Mouse (Mus musculus): ENCODE data around the gene Sirpa.

Gene Sirpa

DNA sequence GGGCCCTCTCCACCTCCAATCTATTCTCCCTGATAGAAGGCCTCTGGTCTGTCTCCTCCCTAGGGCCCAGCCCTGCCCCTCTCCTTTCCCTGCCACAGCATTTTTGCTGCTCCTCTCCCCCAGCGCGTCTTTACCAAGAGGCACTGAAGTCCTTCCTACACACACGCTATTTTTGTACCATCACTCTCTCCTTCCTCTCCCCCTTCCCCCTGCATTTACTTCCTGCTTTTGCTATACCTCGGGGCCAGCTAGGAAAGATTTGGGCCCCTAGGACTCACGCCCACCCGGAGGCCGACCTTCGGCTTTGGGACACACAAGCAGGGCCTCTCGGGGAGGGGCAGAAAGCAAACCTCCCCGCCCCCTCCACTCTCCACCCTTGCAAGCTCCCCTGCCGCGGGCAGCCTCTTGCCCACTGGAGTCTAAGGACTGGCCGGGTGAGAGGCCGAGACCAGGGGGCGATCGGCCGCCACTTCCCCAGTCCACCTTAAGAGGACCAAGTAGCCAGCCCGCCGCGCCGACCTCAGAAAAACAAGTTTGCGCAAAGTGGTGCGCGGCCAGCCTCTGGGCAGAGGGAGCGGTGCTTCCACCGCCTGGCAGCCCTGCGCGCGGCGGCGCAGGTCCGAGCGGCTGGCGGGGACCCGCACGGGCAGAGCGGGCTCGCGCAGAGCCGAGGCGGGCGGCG, at the start of gene Sirpa:
Sirpa (plus strand) TSS at position 377 of the 682 bp plus-strand sequence.
- DNase-seq (ENCODE audit: low read depth, low spot score), result no peak

DNA sequence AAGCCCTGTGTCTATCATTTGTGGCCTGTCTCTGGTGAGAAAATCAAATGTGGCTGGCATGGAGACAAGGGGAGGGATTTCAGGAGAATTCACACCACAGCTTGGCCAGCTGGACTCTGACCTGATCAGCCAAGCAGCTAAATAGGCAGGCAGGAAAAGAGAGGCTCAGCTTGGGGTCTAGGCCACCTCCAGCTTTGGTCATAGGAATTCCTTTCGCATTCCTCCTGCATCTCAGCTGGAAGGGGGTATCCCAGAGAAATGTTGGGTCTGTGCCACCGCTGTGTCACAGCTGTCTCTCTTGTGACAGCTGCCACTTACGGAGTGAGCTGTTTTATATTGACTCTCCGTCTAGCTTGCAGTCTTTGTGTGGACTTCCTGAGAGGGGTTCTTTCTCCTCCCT, 48.2 kb upstream of the Sirpa start:
- no peak for DNase-seq (ENCODE audit: low read depth, low spot score)

- no peak for DNase-seq (ENCODE audit: low read depth, low spot score)
These were observed 47.7 kb upstream of the Sirpa start for GRCm38 (mm10) chr2:129544919-129545318.

- no peak for DNase-seq (ENCODE audit: low read depth, low spot score)
These were observed 47.0 kb upstream of the Sirpa start for GRCm38 (mm10) chr2:129545596-129545995.

DNA sequence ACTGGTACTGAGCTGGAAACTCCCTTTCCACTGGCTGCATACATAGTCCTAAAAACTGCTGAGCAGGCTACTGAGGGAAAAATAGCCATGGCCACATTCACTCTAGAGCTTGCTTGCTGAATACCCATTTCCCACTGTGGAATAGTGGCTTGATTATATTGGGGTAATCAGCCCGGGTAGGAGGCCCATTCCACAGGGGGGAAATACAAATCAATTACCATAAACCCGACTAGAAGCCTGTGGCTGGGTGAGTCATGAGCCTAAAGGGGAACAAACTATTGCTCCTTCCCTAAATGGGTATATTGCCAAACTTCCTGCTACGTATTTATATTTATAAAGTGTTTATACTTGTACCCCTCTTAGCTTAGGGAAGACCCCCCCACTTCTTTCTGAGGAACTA, 45.9 kb upstream of the Sirpa start:
- no peak for DNase-seq (ENCODE audit: low read depth, low spot score)

- DNase-seq (ENCODE audit: low read depth, low spot score), result no peak
These were observed 43.0 kb upstream of the Sirpa start for GRCm38 (mm10) chr2:129549537-129550135.

- DNase-seq (ENCODE audit: low read depth, low spot score), result no peak
These were observed 41.9 kb upstream of the Sirpa start for GRCm38 (mm10) chr2:129550781-129551180.

DNA sequence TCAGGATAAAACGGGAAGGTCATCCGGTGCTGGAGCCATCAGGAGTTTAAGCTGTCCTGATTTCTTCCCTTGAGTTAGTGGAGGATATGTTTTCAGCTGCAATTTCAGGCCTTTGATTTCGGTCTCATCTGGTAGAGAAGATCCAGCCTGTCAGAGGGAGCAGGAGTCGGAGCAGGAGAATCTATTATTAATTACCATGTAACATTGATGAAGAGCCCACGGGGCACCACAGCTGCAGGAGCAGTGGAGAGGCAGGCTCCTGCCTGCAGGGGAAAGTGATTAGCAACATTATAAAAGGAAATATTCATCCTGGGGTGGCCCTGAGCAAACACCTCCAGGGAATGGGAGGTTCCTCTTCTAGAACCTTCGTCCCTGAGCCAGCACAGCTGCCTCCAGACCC, 36.6 kb upstream of the Sirpa start:
- no peak for DNase-seq (ENCODE audit: low read depth, low spot score)

GRCm38 (mm10) chr2:129558008-129558874, 34.4 kb upstream of the Sirpa start:
- no peak for DNase-seq (ENCODE audit: low read depth, low spot score)

DNA sequence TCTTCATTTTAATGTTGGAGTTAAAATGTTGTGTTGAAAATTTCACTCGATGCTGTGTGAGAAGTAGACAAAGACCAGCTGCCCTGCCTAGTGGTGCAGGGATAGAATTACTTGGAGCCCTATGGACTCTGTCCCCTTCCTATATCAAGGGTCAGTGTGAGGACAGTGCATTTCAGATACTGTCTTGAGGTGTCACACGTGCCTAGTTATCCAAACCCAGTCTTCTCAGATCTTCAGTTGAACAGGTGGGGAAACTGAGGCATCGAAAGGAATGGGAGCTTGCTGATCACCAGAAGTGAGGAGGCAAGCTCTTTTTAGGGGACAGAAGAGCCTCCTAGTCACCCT, 33.8 kb upstream of the Sirpa start:
- no peak for DNase-seq (ENCODE audit: low read depth, low spot score)

DNA sequence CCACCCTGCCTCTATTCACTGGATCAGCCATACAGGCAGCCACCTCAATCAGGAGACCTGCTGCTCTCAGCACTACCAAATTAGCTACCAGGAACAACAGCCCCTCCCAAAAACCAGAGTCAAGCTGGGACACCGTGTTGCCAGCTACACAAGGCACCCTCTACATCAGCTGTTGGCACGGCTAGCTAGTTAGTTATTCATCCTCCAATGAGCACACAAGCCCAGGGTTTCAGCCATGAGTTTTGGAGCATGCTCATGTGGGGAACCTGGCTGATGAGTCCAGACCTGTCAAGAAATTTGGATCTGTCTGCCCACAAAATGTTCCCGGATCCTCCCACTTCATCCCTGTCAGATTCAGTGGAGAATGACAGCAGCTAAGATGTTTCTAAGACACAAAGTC, 30.8 kb upstream of the Sirpa start:
- no peak for DNase-seq (ENCODE audit: low read depth, low spot score)

DNA sequence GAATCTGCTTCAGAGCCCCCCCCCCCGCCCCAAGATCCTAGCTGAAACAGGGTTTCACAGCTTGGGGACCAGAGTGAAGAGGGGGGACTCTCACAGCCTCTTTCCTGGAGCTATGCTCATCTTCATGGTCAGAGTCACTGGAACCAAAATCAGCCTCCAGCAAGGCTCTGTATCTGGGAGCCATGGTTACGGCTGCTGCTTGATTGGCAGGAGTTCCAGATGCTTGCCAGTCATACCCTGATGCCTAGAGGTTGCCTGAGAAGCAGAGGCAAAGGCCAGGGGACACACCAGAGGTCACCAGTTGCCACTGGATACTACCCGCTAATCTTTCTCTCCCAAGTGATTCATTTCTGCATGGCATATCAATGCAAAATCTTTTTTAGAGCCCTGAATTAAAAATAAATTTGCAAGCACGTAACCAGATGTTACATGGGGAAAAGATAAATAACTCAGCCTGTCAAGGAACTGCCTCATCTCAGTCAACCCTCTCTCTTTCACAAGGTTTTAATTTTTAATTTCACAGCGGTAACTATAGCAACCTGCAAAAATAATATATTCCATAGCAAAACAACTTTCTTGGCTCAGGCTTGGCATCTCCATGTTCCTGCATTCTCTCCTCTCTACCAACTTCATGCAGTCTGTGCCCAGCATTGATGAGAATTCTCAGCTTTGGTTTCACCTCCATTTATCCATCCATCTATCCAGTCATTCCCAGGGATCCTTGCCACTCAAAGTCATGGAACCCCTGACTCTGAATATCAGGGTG, 28.5 kb upstream of the Sirpa start:
- no peak for DNase-seq (ENCODE audit: low read depth, low spot score)

- no peak for DNase-seq (ENCODE audit: low read depth, low spot score)
These were observed 23.5 kb upstream of the Sirpa start for GRCm38 (mm10) chr2:129569120-129569519.

GRCm38 (mm10) chr2:129569556-129569955, 23.1 kb upstream of the Sirpa start:
- DNase-seq (ENCODE audit: low read depth, low spot score), result no peak

- DNase-seq (ENCODE audit: low read depth, low spot score), result no peak
These were observed 18.8 kb upstream of the Sirpa start for GRCm38 (mm10) chr2:129573701-129574273.

DNA sequence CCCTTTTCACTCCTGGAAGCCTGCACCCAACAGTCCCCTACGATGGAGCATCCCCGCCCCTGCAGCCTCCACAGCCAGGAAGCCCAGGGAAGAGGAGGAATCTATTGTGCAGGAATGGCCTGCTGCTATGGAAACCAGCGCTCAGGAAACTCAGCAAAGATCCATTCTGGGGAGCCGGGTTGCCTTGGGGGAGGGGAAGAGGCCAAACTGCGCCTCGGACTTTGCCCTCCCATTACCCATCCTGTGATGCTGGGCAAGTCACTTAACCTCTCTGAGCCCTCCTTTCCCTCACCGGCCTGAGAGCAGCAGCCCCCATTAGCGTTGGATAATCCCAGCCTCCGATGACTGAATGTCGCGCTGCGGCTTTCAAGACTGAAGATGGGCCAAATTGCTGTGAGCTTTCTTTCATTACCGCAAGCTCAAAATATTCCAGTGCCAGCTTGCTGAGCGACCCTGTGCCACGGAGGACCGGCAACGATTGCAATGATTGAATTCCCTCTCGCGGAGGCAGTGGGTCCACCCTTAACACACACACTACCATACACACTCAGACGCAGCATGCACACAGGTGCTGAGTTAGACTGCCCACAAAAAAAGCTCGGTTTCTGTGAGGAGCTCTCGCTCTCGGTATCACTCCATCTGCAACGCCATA, 18.1 kb upstream of the Sirpa start:
- no peak for DNase-seq (ENCODE audit: low read depth, low spot score)

- DNase-seq (ENCODE audit: low read depth, low spot score), result no peak
These were observed 17.5 kb upstream of the Sirpa start for GRCm38 (mm10) chr2:129575113-129575512.

DNA sequence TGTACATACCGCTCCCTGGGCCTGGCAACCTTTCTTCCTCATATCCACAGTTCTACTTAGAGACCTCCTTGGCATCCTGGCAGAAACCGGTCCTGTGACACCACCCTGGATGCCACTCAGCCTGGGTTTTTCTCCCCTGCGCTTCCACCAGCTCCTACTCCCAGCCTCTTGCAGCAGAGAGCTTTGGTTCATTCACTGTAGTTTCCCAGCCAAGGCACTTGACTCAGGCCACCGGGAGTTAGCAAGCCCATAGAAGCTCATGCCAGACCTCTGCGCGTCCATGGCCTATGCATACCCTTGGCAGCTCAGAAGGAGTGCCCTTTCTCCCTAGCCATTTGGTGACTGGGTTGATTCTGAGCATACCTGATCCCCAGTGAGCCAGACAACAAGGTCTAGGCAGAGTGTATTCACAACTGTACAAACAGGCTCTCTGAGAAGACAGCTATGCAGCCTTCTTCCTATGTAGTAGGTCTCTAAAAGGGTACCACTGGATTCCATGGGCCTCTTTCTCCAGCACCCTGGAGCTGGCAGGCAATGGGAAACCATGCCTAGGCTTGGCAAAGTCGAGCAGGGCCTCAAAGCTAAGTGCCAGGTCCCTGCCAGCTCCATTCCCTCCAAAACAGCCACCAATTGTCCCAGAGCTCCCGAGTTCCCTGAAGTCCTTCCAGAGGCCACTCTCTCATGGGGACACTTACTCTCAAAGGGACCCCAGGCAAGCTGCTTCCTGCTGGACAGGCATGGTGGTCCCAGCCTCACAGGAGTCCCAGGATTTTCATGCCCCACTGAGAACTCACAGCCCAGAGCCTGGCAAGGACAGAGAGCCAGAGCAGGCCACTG, 15.8 kb upstream of the Sirpa start:
- DNase-seq (ENCODE audit: low read depth, low spot score), result no peak

DNA sequence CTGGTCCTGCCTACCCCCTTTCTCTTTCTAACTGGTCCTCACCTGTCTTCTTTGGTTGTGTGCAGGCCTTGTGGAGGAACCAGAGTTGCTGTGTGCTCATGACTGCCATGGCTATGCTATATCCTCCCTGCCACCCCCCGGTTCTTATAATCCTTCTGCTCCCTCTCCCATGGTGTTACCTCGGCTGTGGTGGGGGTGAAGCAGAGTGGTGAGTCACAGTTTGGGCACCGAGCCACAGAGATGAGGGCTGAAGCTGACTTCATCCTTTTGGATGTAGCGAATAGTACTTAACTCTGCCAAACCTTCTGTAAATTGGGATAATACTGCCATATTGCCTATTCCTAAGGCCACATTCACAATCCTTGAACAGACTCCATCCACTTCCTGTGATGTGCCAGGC, 12.0 kb upstream of the Sirpa start:
- DNase-seq (ENCODE audit: low read depth, low spot score), result no peak

DNA sequence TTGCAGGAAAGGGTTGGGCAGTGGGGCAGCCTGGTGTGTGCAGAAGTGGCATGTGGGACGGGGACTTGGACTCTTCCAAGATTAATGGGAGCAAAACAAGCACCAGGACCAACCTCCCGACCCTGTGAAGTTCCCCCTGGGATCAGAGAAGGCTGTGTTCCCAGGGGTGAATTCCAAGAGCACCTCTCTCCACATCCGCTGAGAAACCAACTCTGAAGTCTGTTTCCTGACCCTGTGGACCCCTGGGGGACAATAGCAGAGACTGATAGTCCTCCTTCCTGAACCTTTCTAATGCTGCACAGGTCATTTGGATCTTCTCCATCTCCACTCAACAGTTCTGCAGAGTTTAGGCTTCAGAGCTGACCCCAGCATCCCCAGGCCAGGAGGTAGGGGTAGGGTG, 10.8 kb upstream of the Sirpa start:
- no peak for DNase-seq (ENCODE audit: low read depth, low spot score)
